Mouse (Mus musculus) cortical plate, adult 2 months (tissue): ENCODE results near the gene Cdc123. TPM values are rescaled to one million over a fixed set of nuclear protein-coding genes. Genes with fewer than 3 reads are reported as not detected.

Experiments used
- H3K27ac ChIP-seq: fragments of 200-500 bp; 2 replicates; pipeline ENCODE4 v1.5.1; 2012; ENCODE audit warnings: low read length, control low read depth, inconsistent platforms; ENCODE audit not compliant: insufficient read depth
- H3K4me1 ChIP-seq: fragments of 200-500 bp; 2 replicates; pipeline ENCODE4 v1.6.1; 2011; ENCODE audit warnings: low read length; ENCODE audit not compliant: control insufficient read depth, insufficient read depth
- H3K4me3 ChIP-seq: fragments of 200-500 bp; 2 replicates; pipeline ENCODE4 v1.5.1; 2011; ENCODE audit warnings: mild to moderate bottlenecking, low read length, control low read depth; ENCODE audit not compliant: insufficient read depth
- CTCF ChIP-seq: fragments of 200-500 bp; IDR thresholded peaks from 2 replicates; pipeline ENCODE4 v1.5.1; 2011; ENCODE audit warnings: mild to moderate bottlenecking, control low read depth, low read length; ENCODE audit not compliant: insufficient read depth; ENCODE audit errors: extremely low read depth
- POLR2A ChIP-seq: fragments of 200-500 bp; IDR thresholded peaks from 2 replicates; pipeline ENCODE4 v1.6.1; 2011; ENCODE audit warnings: mild to moderate bottlenecking, low read length, control low read depth; ENCODE audit not compliant: insufficient read depth; ENCODE audit errors: extremely low read depth
- polyA plus RNA-seq: library from polyadenylated mRNA; depleted of rRNA; stranded (reverse); fragments of >200 nt; gene quantifications from 2 replicates; pipeline ENCODE4 v1.2.3, GENCODE M21; 2012; rRNA removed

Cdc123 gene
- polyA plus RNA-seq, 1 experiment: 126 TPM

DNA sequence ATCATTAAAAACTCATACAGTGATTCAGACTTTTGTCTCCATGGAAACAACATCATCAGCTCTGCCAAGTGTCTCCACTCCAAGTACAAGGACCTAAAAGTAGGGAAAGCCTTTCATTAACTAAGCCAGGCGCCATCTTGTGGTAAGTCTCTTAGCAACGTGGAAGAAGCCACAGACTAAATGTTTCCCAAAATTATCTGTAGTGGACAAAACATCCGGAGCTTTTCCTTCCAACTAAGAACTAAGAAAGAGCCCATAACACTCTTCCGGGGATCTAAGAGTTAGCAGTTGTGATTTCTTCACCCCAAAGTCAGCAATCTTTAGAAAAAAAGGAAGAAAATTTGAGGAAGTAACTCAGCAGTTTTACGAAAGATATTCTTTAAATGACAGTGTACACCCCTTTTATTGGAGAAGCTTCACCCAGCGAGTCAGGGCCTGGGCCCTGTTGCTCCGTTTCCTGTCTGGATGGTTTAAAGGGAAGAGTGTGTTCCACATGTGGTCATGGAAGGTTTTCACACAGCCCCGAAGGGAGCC is 74.2 kb downstream of the Cdc123 start:
- Histone ChIP-seq H3K4me3 (no peak overlapping the region), H3K27ac (no peak overlapping the region), H3K4me1 (peaks cover 1% of the 10 kb centered on the region; the same call in 1 of the 2 replicates)
- TF ChIP-seq POLR2A (no peak), CTCF (peak; percentile 58)

DNA sequence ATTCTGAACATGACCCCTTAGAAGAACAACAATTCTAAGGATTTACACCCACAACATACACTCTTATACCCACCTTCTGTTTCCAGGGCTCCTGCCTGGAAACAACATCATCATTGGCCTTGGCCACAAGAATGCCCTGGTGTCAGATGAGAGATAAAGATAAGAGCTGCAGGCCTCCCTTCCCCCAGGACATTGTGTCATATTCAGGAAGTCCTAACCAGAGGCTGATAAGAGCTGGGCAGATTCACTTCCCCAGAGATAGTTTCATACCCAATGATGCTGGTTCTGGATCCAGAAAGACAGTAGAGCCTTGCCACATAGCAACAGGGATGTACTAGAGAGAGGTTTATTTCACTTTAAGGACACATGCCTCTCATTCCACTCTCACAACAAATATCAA is 75.3 kb downstream of the Cdc123 start:
- no peak for TF ChIP-seq POLR2A
- TF ChIP-seq CTCF: no peak
- no peak overlapping the region for H3K4me3 ChIP-seq
- peaks cover 1% of the 10 kb centered on the region; the same call in 1 of the 2 replicates for H3K4me1 ChIP-seq
- no peak overlapping the region for H3K27ac ChIP-seq

- Histone ChIP-seq H3K4me1 (peaks cover 1% of the 10 kb centered on the region; the same call in 1 of the 2 replicates), H3K27ac (no peak overlapping the region), H3K4me3 (no peak overlapping the region)
- TF ChIP-seq POLR2A (no peak), CTCF (no peak)
These were observed 76.0 kb downstream of the Cdc123 start for GRCm38 (mm10) chr2:5768946-5769345.

DNA sequence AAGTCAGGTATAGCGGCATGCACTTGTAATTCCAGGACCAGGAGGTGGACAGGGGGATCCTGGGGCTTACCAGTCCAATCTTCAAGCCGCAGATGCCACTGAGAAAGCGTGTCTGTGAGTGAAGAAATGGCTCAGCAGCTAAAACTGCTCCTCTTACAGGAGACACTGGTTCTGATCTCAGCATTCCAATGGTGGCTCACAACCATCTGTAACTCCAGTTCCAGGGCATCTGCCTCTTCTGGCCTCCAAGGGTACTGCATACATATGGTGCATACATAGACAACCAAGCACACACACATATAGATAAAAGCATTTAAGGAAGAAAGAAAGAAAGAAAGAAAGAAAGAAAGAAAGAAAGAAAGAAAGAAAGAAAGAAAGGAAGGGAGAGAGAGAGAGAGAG is 82.9 kb downstream of the Cdc123 start:
- TF ChIP-seq CTCF (no peak), POLR2A (no peak)
- H3K27ac ChIP-seq: no peak overlapping the region
- no peaks in the 10 kb centered on the region for H3K4me1 ChIP-seq
- no peak overlapping the region for H3K4me3 ChIP-seq

DNA sequence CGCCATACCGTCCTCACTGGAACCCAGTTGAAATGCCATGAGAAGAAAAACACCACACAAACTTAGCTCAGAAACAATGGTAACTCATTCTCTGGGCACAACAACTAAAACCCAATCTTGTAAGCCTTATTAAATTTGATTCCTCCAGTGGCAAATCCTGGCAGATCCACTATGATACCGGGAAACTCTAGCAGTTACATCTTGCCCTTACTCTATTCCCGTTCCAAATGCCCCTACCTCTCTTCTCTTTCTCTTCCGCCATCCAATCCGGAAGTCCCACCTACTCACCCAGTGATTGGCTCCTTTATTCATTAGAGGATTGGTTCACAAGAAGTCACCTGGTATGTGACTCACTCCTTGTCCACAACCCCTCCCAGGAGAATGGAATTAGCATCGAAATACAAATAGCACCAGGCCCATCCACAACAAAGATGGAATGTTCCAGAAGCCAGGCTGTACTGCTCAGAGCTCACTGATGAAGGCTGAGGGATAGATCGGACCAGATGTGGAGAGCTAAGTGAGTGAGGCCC is 84.4 kb downstream of the Cdc123 start:
- TF ChIP-seq CTCF (no peak), POLR2A (no peak)
- H3K27ac ChIP-seq: no peak overlapping the region

DNA sequence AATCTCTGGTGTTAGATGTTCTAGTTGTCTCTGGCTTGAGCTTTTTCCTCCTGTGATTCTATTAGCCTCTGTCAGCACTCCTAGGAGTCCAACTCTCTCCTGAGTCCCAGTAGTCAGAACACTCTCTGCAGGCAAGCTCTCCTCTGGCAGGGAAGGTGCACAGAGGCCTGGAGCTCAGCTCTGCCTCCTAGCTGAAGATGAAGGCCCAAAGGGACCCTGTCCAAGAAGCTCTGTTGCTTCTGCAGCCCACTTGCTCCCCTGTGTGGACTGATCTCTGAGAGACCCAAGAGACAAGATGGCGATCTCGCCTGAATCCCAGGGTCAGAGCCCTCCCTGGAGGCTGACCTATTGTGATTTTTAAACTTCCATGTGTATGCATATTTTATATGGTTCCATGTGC is 86.4 kb downstream of the Cdc123 start:
- Histone ChIP-seq H3K27ac (no peak overlapping the region), H3K4me3 (no peak overlapping the region), H3K4me1 (no peaks in the 10 kb centered on the region)
- TF ChIP-seq CTCF (no peak), POLR2A (no peak)

More for the DNA sequence above, 84.4 kb downstream of the Cdc123 start:
- Histone ChIP-seq H3K4me1 (no peaks in the 10 kb centered on the region), H3K4me3 (no peak overlapping the region)

- Histone ChIP-seq H3K4me3 (no peak overlapping the region), H3K27ac (no peak overlapping the region), H3K4me1 (no peaks in the 10 kb centered on the region)
- no peak for TF ChIP-seq POLR2A
- no peak for TF ChIP-seq CTCF
These were observed 94.1 kb downstream of the Cdc123 start for GRCm38 (mm10) chr2:5750872-5751271.

- no peak for TF ChIP-seq CTCF
- no peak for TF ChIP-seq POLR2A
- Histone ChIP-seq H3K27ac (no peak overlapping the region), H3K4me3 (no peak overlapping the region), H3K4me1 (no peaks in the 10 kb centered on the region)
These were observed 95.8 kb downstream of the Cdc123 start for GRCm38 (mm10) chr2:5749210-5749609.

DNA sequence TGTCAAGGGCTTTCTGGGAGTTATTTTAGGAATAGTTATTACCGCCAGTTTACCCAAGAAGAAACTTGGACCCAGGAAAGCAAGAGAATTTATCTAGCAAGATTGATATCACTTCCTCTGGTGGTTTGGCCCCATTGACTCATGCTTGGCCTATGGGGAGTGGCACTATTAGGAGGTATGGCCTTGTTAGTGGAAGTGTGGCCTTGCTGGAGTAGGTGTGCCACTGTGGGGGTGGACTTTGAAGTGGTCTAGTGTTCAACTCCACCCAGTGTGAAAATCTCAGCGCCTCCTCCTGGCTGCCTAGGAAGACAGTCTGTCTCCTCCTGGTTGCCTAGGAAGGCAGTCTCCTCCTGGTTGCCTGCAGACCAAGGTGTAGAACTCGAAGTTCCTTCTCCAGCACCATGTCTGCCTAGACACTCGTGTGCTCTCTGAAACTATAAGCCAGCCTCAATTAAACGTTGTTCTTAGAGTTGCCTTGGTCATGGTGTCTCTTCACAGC is 97.4 kb downstream of the Cdc123 start:
- H3K27ac ChIP-seq: no peak overlapping the region
- H3K4me1 ChIP-seq: no peaks in the 10 kb centered on the region
- no peak for TF ChIP-seq POLR2A
- no peak for TF ChIP-seq CTCF
- H3K4me3 ChIP-seq: no peak overlapping the region

DNA sequence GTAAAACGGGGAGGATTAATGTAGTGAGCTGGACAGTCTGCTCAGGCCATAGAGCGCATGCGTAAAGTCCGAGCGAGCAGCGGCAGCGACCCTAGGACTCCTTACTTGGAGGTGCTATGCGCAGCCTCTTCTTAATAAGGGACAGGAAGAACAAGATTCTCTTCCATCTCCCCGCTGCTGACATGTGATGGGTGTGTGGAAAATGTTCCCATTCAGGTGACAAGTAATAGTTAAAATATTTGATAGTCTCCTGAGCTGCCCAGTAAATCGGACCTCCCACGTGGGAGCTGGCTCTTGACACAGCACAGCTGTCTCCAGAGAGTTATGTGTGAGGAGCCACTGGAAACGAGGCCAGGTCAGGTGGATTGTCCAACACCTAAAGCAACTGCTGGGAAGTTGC is 98.4 kb downstream of the Cdc123 start:
- Histone ChIP-seq H3K27ac (no peak overlapping the region), H3K4me1 (no peaks in the 10 kb centered on the region), H3K4me3 (no peak overlapping the region)
- TF ChIP-seq POLR2A (no peak), CTCF (no peak)

Other genes with a start within 250 kb of the Cdc123 start
- 39.9 and 40.1 TPM in 2 replicates for gene Camk1d, start 130.6 kb downstream of the Cdc123 start, polyA plus RNA-seq
- gene Nudt5, start 145 bp downstream of the Cdc123 start, polyA plus RNA-seq: 11.4 and 12.4 TPM in 2 replicates
- gene Gm13199, start 17.8 kb upstream of the Cdc123 start, polyA plus RNA-seq: 4.9 and 6.5 TPM in 2 replicates
- 171 and 187 TPM in 2 replicates for gene Sec61a2, start 50.3 kb upstream of the Cdc123 start, polyA plus RNA-seq
- gene Dhtkd1, start 97.6 kb upstream of the Cdc123 start, polyA plus RNA-seq: 8.6 and 9.0 TPM in 2 replicates
- 19.0 and 20.8 TPM in 2 replicates for gene Upf2, start 106.3 kb upstream of the Cdc123 start, polyA plus RNA-seq